Mouse (Mus musculus) retina, postnatal 7 days (tissue): Measurements from ENCODE around the gene Trmt10a.

Experiments
- DNase-seq: peaks from one replicate; pipeline ENCODE4 v3.0.0-alpha.2; 2012; ENCODE audit warnings: low read depth, low spot score

Trmt10a gene

GRCm38 (mm10) chr3:138197093-138197492, 53.8 kb downstream of the Trmt10a start:
- DNase-seq: no peak

DNA sequence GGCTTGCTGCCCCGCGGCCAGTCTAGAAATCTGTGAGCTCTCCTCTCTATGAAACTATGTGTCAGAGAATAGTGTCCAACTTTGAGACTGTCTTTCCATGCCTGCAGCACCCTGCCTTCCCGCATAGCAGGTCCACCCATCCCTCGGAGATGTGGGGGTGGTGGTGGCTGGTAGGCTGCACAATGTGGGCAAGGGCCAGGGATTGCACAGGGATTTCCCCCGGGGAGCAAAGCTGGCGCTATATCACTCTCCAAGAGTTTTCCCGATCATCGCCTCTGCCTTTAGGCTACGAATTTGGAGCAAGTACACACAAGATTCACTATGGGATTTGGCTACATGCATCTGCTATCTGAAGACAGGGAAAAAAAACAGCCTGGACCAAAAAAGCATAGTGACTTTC, 54.3 kb downstream of the Trmt10a start:
- no peak for DNase-seq

DNA sequence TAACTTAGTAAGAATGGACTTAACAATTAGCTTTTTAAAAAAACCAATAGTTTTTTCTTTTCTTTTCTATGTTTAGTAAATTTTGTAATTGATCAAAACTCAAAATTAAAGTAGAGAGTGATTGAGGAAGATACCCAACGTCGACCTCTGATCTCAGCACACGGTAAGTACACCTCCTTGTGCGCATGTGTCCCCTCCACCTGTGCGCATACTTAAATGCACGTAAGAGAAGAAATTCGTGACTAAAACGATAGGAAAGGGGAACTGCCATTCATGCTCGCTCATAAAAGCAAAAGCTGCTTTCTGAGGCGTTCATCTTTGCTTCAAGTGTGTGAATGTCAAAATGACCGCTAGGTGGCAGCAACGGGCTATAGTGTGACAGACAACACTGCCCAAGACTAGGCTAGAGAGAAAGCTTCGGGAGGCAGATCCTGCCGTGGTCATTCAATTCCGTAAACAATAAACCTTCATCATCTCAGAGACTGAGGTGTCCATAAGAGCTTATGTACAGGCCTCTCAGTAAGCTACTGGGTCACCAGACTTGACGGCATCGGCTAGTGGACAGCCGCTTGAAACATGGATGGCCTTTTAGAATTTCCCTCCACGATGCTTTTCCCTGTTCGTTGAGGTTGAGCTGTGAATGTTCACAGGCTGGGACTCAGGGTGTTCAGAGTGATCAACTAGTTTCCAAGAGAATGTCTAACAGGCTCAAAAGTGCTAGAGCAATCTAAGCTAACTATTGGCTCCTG, 54.9 kb downstream of the Trmt10a start:
- peak; percentile 83 for DNase-seq

GRCm38 (mm10) chr3:138198722-138199068, 55.4 kb downstream of the Trmt10a start:
- DNase-seq: no peak

DNA sequence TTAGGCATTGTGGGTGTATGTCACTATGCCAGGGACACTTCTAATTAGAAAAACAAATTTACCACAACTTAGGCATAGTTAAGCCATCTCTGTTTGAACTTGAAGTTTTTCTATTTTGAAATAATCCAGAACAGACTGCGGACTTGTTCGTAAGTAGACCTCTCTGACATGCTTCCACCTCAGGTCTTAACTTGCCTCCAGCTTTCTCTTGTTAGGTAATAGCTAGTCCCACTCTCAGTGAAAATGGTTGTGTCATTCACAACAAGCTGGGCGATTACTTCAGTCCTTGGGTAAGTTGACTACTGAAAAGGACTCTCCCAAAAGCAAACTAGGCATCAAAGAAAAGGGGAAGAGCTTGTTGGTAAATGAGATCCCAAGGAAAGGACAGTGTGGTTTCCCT, 65.6 kb downstream of the Trmt10a start:
- DNase-seq: no peak
